Mouse (Mus musculus): ENCODE measurements at regions not wholly inside any gene's neighbourhood (a gene's known extent, or its start where the extent isn't known, plus 50 kb on each side); places are given as distances from the start of the nearest gene placed in this dataset.

DNA sequence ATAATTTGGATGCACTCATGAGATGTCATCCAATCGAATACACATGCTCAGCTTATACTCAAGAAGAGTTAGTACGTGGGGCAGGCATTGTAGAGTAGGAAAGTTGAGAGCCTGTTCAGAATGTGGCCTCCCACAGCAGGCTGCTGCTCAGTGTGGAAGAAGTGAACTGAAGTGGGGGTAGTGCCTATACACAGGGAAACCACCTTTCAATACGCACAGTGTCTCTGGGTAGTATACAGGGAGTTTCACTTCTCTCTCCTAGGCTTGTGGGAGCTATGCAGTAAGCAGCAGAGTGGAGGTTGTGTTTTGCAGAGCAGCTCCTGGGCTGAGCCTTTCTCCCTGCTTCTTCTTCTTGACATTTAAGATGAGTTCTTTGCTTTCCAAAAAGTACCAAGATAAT, 182.5 kb upstream of the Marcks start:
- TF ChIP-seq POLR2A (IDR thresholded peaks at IDR 0.05; ENCODE audit: control insufficient read depth, extremely low read depth, insufficient read depth, low read length, poor library complexity) (no peak), CTCF (IDR thresholded peaks at IDR 0.05; ENCODE audit: borderline replicate concordance, control insufficient read depth, extremely low read depth, insufficient read depth, low read length, poor library complexity) (no peak)

Measured in thymus, adult 2 months (tissue).